Mouse (Mus musculus): ENCODE data around the gene Hcn2. TPM values are rescaled to one million over a fixed set of nuclear protein-coding genes. Genes with fewer than 3 reads are reported as not detected.
"Not testable (repeated sequence)": the region's sequence is repeated elsewhere in the genome, so short reads cannot be mapped to it uniquely, and the experiment has no call there.

Gene Hcn2
- total RNA-seq, 1 experiment from 2014 or later, result not detected

DNA sequence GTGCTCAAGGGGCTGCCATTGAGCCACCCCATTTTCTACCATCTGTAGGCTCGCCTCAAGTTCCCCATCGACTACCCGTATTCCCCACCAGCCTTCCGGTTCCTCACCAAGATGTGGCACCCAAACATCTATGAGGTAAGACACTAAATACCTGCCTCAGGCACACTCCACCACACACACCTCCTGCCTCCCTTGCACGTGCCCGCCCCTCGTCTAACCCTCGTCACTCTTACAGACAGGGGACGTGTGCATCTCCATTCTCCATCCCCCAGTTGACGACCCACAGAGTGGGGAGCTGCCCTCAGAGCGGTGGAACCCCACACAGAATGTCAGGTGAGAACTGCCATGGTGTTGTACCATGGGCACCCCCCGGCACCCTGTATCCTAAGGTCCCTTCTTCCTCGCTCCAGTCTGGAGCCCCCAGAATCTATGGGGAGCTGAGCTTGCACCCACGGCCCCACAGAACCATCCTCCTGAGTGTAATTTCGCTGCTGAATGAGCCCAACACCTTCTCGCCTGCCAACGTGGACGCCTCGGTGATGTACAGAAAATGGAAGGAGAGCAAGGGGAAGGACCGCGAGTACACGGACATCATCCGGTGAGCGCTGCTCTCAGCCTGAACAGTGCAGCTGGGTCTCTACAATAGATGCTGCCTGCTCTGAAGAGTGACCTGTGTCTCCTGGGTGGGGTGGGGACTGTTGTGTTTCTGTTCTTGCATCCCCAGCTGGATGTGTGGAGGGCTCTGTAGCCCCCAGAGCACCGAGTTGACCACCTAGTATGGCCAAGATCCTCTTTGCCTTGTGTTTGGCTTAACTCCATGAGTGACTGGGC is 31.4 kb upstream of the Hcn2 start:
- ATAC-seq (replicated peaks in 1 of 2; ENCODE audit: insufficient read depth in 1 of 2, low FRiP score in 2 of 2, low TSS enrichment in 1 of 2, low read depth in 1 of 2, poor library complexity in 2 of 2, severe bottlenecking in 2 of 2), result no peak

DNA sequence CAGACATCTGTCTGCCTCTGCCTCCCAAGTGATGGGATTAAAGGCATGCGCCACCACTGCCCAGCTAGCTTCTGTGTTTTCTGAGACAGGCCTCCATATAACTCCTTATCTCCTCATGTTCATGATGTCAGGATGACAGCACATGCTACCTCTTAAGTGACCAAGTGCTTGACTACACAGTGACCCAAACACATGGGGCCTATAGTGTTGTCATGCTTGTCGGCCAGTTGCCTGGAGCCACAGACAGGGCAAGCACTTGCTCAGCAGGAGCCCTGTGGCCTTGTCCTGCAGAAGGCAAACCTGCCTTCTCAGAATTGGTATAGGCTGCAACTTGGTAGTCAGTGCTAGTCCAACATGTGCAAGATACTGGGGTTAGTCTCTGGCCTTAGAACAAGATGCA is 30.2 kb upstream of the Hcn2 start:
- no peak for ATAC-seq (replicated peaks in 1 of 2; ENCODE audit: insufficient read depth in 1 of 2, low FRiP score in 2 of 2, low TSS enrichment in 1 of 2, low read depth in 1 of 2, poor library complexity in 2 of 2, severe bottlenecking in 2 of 2)

- ATAC-seq (replicated peaks in 1 of 2; ENCODE audit: insufficient read depth in 1 of 2, low FRiP score in 2 of 2, low TSS enrichment in 1 of 2, low read depth in 1 of 2, poor library complexity in 2 of 2, severe bottlenecking in 2 of 2), result no peak
These were observed 29.7 kb upstream of the Hcn2 start for GRCm38 (mm10) chr10:79686691-79687090.

GRCm38 (mm10) chr10:79687513-79687912 is 28.9 kb upstream of the Hcn2 start:
- ATAC-seq (replicated peaks in 1 of 2; ENCODE audit: insufficient read depth in 1 of 2, low FRiP score in 2 of 2, low TSS enrichment in 1 of 2, low read depth in 1 of 2, poor library complexity in 2 of 2, severe bottlenecking in 2 of 2), result no peak

GRCm38 (mm10) chr10:79688720-79689119 is 27.7 kb upstream of the Hcn2 start, which contains the start of gene Gzmm:
Gene Gzmm, plus strand, starts transcription at chr10:79689020.
- ATAC-seq (replicated peaks in 1 of 2; ENCODE audit: insufficient read depth in 1 of 2, low FRiP score in 2 of 2, low TSS enrichment in 1 of 2, low read depth in 1 of 2, poor library complexity in 2 of 2, severe bottlenecking in 2 of 2), result no peak

DNA sequence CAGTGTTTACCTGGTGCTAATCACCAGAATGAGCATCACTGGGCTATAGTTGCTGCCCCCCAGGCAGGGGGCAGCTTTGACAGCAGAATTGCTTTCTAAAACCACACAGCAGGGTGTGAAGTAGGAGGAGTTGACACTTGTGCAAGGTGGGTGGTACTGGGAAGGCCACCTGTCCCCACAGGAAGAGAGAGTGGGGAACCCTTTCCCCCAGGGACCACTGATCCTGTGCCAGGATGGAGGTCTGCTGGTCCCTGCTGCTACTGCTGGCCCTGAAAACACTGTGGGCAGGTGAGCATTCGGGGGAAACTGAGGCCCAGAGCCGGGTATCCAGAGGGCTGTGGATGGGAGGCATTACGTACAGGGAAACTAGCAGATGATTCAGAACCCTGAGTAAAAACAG is 27.3 kb upstream of the Hcn2 start:
- ATAC-seq (replicated peaks in 1 of 2; ENCODE audit: insufficient read depth in 1 of 2, low FRiP score in 2 of 2, low TSS enrichment in 1 of 2, low read depth in 1 of 2, poor library complexity in 2 of 2, severe bottlenecking in 2 of 2), result no peak

- no peak for ATAC-seq (replicated peaks in 1 of 2; ENCODE audit: insufficient read depth in 1 of 2, low FRiP score in 2 of 2, low TSS enrichment in 1 of 2, low read depth in 1 of 2, poor library complexity in 2 of 2, severe bottlenecking in 2 of 2)
These were observed 24.4 kb upstream of the Hcn2 start for GRCm38 (mm10) chr10:79691986-79692548.

GRCm38 (mm10) chr10:79693580-79694378 is 22.7 kb upstream of the Hcn2 start:
- no peak for ATAC-seq (replicated peaks in 1 of 2; ENCODE audit: insufficient read depth in 1 of 2, low FRiP score in 2 of 2, low TSS enrichment in 1 of 2, low read depth in 1 of 2, poor library complexity in 2 of 2, severe bottlenecking in 2 of 2)

DNA sequence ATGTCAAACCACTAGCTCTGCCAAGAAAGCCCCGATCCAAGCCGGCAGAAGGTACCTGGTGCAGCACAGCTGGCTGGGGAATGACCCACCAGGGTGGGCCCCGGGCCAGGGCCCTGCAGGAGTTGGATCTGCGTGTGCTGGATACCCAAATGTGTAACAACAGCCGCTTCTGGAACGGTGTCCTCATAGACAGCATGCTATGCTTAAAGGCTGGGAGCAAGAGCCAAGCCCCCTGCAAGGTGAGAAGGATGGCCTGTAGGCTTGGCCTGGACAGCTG is 22.1 kb upstream of the Hcn2 start:
- ATAC-seq (replicated peaks in 1 of 2; ENCODE audit: insufficient read depth in 1 of 2, low FRiP score in 2 of 2, low TSS enrichment in 1 of 2, low read depth in 1 of 2, poor library complexity in 2 of 2, severe bottlenecking in 2 of 2), result no peak

DNA sequence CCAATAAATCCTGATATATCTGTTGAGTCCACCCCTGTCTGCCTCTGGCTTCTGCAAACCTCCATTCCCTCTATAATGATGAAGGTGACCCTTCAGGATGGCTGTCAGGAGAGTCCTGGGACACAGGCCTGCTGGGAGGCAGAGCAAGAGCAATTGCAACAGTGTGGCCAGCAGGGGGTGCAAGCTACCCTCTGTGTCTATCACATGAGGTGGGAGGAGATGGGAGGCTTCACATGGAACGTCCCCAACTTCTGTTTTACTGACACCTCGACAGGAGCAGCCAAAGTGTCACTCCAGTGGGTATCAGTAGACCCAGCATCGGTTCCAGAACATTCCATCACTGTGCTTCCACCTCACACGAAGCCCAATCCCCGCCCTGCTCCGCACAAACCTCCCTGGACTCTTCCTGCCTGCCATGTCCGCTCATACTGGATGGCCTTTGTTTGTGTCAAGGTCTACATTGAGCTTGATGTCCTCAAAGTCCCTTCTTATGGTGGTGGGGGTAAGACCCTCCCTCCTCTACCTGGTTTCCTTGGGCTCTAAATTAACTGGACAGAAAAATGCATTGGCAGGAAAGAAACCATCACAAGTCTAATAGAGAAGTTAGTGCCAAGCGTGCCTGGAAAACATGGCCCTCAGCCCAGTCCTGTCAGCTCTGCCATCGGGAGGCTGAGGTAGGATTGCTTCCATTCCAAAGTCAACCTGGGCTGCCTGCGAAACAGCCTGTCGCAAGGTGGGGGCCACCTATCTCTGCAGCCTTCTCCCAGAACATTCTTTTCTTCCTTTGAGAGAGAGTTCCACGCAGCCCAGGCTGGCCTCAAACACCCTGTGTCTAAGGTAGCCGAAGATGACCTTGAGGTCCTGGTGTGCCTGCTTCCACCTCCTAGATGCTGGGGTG is 21.0 kb upstream of the Hcn2 start:
- ATAC-seq (replicated peaks in 1 of 2; ENCODE audit: insufficient read depth in 1 of 2, low FRiP score in 2 of 2, low TSS enrichment in 1 of 2, low read depth in 1 of 2, poor library complexity in 2 of 2, severe bottlenecking in 2 of 2), result peak; percentile 83 to 84

DNA sequence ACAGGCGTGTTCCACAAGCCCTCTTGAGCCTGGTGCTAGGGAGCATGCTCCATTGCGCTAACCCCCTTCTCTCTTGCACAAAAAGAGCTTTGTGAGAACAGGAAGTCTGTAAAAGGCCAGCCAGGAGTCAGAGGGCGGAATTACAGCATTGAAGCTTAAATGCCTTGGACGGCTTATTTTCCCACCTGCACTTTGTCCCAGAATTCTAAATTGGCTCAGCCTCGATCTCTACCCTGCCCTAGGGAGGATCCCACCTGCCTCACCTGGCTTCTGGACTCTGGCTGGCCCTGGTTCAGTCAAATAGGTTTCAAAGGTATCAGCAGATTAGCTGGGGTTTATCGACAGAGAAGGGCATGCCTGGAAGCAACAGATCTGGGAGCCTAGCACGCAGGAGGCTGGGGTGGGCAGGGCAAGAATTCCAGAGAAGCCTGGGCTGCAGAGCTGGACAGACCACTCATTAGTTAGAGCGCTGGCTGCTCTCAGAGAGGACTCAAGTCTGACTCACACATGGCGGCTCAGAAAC is 20.2 kb upstream of the Hcn2 start:
- peak in 1 of 2 experiments; percentile 36; a peak in 1 of 4 replicates for ATAC-seq (replicated peaks in 1 of 2; ENCODE audit: insufficient read depth in 1 of 2, low FRiP score in 2 of 2, low TSS enrichment in 1 of 2, low read depth in 1 of 2, poor library complexity in 2 of 2, severe bottlenecking in 2 of 2)

DNA sequence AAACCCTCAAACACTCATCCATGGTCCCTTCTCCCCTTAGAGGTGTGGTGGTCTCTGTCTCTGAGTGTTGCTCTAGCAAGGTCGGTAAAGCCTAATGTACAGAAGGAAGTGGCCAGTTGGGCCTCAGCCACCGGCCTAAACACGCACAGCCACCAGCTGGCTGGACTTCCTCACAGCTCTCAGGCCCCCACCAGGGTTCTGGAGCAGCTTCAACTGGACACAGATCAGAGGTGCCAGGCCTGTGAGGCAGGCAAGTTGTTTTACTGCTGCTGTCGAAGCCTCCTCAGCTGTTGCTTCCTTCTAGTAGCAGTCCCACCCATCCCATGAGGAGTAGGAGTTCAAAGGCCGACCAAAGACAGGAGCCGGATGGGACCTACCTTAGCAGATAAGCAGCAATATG is 18.5 kb upstream of the Hcn2 start:
- ATAC-seq (replicated peaks in 1 of 2; ENCODE audit: insufficient read depth in 1 of 2, low FRiP score in 2 of 2, low TSS enrichment in 1 of 2, low read depth in 1 of 2, poor library complexity in 2 of 2, severe bottlenecking in 2 of 2), result no peak

DNA sequence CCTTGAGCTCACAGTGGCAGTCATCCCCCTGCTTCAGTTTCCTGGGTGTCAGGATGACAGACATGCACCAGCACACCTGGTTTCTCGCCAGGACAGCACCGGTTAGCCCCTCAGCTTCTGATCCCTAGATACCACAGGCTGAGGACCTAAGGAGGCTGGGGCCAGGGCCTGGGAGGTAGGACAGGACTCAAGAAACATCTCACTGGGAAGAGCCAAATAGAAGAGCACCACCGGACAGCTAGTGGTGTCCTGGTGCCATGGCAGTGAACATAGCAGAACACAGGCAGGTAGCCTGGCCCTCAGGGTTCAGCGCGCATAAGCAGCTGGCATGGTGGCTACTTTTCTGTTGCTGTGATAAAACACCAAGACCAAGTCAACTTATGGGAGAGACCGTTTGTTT is 18.0 kb upstream of the Hcn2 start:
- ATAC-seq (replicated peaks in 1 of 2; ENCODE audit: insufficient read depth in 1 of 2, low FRiP score in 2 of 2, low TSS enrichment in 1 of 2, low read depth in 1 of 2, poor library complexity in 2 of 2, severe bottlenecking in 2 of 2), result no peak

DNA sequence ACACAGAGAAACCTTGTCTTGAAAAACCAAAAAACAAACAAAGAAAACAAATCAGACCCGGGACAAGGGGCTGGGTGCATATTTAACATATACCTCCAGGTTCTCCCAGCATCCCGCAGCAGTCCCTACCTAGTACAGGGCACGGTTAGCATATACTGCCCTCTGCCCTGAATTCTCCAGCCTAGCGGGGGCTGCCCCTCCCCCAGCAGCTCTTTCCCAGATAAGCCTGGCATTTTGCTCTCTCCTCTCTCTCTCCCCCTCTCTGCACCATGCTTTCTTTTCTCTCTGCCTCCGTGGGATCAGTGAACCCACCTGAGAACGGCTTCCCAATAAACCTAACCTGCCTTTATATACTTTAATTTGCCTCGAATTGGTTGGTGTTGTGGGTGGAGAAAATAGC is 15.8 kb upstream of the Hcn2 start:
- no peak for ATAC-seq (replicated peaks in 1 of 2; ENCODE audit: insufficient read depth in 1 of 2, low FRiP score in 2 of 2, low TSS enrichment in 1 of 2, low read depth in 1 of 2, poor library complexity in 2 of 2, severe bottlenecking in 2 of 2)

GRCm38 (mm10) chr10:79701443-79702129 is 14.8 kb upstream of the Hcn2 start:
- no peak for ATAC-seq (replicated peaks in 1 of 2; ENCODE audit: insufficient read depth in 1 of 2, low FRiP score in 2 of 2, low TSS enrichment in 1 of 2, low read depth in 1 of 2, poor library complexity in 2 of 2, severe bottlenecking in 2 of 2)

DNA sequence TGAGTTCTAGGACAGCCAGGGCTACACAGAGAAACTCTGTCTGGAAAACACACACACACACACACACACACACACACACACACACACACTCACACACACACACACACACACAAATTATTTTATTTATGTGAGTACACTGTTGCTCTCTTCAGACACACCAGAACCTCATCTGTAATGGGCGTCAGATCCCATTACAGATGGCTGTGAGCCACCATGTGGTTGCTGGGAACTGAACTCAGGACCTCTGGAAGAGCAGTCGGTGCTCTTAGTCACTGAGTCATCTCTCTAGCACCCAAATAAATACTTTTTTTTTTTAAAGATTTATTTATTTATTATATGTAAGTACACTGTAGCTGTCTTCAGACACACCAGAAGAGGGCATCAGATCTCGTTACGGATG is 13.5 kb upstream of the Hcn2 start:
- not testable (repeated sequence) for ATAC-seq (replicated peaks in 1 of 2; ENCODE audit: insufficient read depth in 1 of 2, low FRiP score in 2 of 2, low TSS enrichment in 1 of 2, low read depth in 1 of 2, poor library complexity in 2 of 2, severe bottlenecking in 2 of 2)

DNA sequence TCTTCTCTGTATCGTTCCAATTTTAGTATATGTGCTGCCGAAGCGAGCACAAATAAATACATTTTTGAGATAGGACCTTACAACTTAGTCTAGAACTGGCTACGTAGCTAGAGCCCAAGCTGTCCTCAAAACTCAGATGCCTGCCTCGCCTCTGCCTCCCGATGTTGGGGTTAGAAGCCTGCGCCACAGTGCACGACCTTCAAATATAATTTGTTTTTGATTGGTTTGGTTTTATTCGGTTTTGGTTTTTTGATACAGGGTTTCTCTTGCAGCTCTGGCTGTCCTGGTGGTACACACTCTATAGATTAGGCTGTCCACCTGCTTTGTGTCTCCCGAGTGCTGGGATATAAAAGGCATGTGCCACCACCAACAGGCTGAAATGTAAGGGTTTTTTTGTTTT is 12.9 kb upstream of the Hcn2 start:
- no peak for ATAC-seq (replicated peaks in 1 of 2; ENCODE audit: insufficient read depth in 1 of 2, low FRiP score in 2 of 2, low TSS enrichment in 1 of 2, low read depth in 1 of 2, poor library complexity in 2 of 2, severe bottlenecking in 2 of 2)
